Mouse (Mus musculus) E14TG2a.4 (cell line): ENCODE measurements at regions not wholly inside any gene's neighbourhood (a gene's known extent, or its start where the extent isn't known, plus 50 kb on each side); places are given as distances from the start of the nearest gene placed in this dataset.

Experiments
- CTCF ChIP-seq: conservative IDR thresholded peaks from 2 replicates; pipeline ENCODE4 v1.5.1; 2014; ENCODE audit warnings: low read length
- POU5F1 ChIP-seq: IDR thresholded peaks from 2 replicates; pipeline ENCODE4 v1.6.1; 2014; ENCODE audit warnings: low read length, borderline replicate concordance

DNA sequence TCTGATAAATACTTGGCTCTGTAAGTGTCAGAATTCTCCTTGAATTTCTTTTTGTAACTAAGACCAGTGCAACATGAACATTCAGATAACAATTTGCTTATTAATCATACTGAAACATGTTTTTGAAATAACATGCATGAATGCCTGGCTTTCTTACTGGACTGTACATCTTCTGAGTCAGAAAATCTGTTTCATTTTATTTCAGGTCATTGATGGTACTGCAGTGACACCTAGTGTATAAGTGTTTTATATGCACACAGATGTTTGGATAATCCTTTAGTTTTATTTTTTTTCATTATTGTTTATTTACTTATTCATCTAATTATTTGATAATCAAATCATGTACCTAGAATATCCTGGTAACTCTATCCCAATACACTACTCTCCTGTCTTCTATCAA is 983.6 kb upstream of the Cdh20 start:
- TF ChIP-seq CTCF (no peak; the same call in 1 of the 2 replicates), POU5F1 (no peak)
